Comparison of ENCODE assay signal across 10 mouse cellular contexts in the genomic region with DNA sequence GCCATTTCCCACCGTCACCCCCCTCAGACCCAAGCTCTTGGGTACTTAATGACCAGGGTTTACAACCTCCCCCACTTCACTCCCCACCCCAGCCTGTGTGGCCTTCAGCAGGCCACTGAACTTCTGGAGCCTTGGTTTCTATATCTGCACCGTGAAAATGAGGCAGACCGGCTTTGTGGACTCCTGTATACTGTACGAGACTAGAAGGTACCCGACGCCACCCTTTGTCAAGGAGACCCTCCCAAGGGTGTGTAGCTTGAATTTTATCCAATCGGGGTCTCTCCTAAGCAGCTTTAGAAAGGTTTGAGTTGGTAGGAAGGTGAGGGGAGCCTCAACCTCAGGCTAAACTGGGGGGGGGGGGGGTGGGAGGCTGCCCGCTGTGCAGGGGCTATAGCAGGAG. TPM values are rescaled to one million over a fixed set of nuclear protein-coding genes. Genes with fewer than 3 reads are reported as not detected.
A peak's percentile ranks its signal among the peaks of the same experiment; 100 is the strongest.
DNase-seq lines count a peak whose midpoint lies in the region; ATAC-seq lines count a peak whose summit lies in the region.
"Had no signal": no experiment of that assay in that cellular context is flagged by ENCODE, and none has a peak within 500 bp of the region (broad histone marks: within the 10 kb centered on the region; RNA-seq: fewer than 3 reads in every experiment).

No protein-coding gene starts in this region.

- no peak for ATAC-seq in lung, embryonic 16.5 days (ENCODE audit: low read depth)
- no peak for ATAC-seq in forebrain, embryonic 15.5 days (replicated peaks)
- ATAC-seq in limb, embryonic 12.5 days (ENCODE audit: insufficient number of reproducible peaks, insufficient read depth, low FRiP score, low TSS enrichment, low read depth) = no peak
- ATAC-seq in stomach, embryonic 15.5 days (ENCODE audit: insufficient read depth, low FRiP score, low read depth) = peak; percentile 27; the same call in 1 of the 2 replicates

- no peak overlapping the region for H3K27ac ChIP-seq in lung, embryonic 16.5 days (ENCODE audit: low read length)
- no peak overlapping the region for H3K27ac ChIP-seq in forebrain, embryonic 15.5 days (replicated peaks)
- no peak overlapping the region for H3K27ac ChIP-seq in limb, embryonic 12.5 days
- no peak overlapping the region for H3K27ac ChIP-seq in stomach, embryonic 15.5 days
- H3K27ac ChIP-seq: gastrocnemius, adult 2 months; liver, embryonic 15.5 days had no signal

- H3K4me2 ChIP-seq in lung, embryonic 16.5 days (ENCODE audit: low read depth, low read length) = peak overlapping the region; percentile 43
- H3K4me2 ChIP-seq in forebrain, embryonic 15.5 days (replicated peaks) = peak overlapping the region; percentile 26; the same call in 1 of the 2 replicates
- H3K4me2 ChIP-seq in limb, embryonic 12.5 days = peak overlapping the region; percentile 54
- peak overlapping the region; percentile 40 for H3K4me2 ChIP-seq in stomach, embryonic 15.5 days
- H3K4me2 ChIP-seq: liver, embryonic 15.5 days had no signal

- 20% methylated on average over 8 of the region's 8 CpGs for WGBS in lung, embryonic 16.5 days
- WGBS in forebrain, embryonic 15.5 days = 22% methylated on average over 8 of the region's 8 CpGs
- WGBS in limb, embryonic 12.5 days = 13% methylated on average over 8 of the region's 8 CpGs
- WGBS in stomach, embryonic 15.5 days = 25% methylated on average over 8 of the region's 8 CpGs

- no peak for DNase-seq in lung, postnatal 36 days
- DNase-seq in cerebellum, adult 9-10 months = no peak
- DNase-seq in layer of hippocampus, postnatal 14 days (ENCODE audit: low spot score in 2 of 2) = no peak
- DNase-seq in urinary bladder, postnatal 14 days (ENCODE audit: low spot score) = no peak
- DNase-seq: gastrocnemius, adult 2 months had no signal

- no peaks in the 10 kb centered on the region for H3K9me3 ChIP-seq in lung, embryonic 16.5 days (ENCODE audit: control insufficient read depth, low read length)
- H3K9me3 ChIP-seq in forebrain, embryonic 15.5 days = no peaks in the 10 kb centered on the region
- no peaks in the 10 kb centered on the region for H3K9me3 ChIP-seq in limb, embryonic 12.5 days
- no peaks in the 10 kb centered on the region for H3K9me3 ChIP-seq in stomach, embryonic 15.5 days
- H3K9me3 ChIP-seq: liver, embryonic 15.5 days had no signal

- H3K4me3 ChIP-seq in lung, embryonic 16.5 days (ENCODE audit: low read length) = peak overlapping the region; percentile 16; the same call in 1 of the 2 replicates
- H3K4me3 ChIP-seq in forebrain, embryonic 15.5 days = no peak overlapping the region
- H3K4me3 ChIP-seq in limb, embryonic 12.5 days (replicated peaks) = peak overlapping the region; percentile 24
- 0 out of 2 replicates have a peak overlapping the region, but pooled peaks have one; percentile 7 for H3K4me3 ChIP-seq in stomach, embryonic 15.5 days (replicated peaks)
- H3K4me3 ChIP-seq: gastrocnemius, adult 2 months; liver, embryonic 15.5 days had no signal

- H3K9ac ChIP-seq in lung, embryonic 16.5 days (ENCODE audit: low read length) = no peak overlapping the region
- no peak overlapping the region for H3K9ac ChIP-seq in forebrain, embryonic 15.5 days (replicated peaks)
- H3K9ac ChIP-seq in limb, embryonic 12.5 days (replicated peaks) = 0 out of 2 replicates have a peak overlapping the region, but pooled peaks have one; percentile 42
- H3K9ac ChIP-seq in stomach, embryonic 15.5 days = no peak overlapping the region
- H3K9ac ChIP-seq: liver, embryonic 15.5 days had no signal

- peaks cover 12% of the 10 kb centered on the region for H3K4me1 ChIP-seq in lung, embryonic 16.5 days (replicated peaks; ENCODE audit: control insufficient read depth, insufficient read depth, low read length)
- peaks cover 32% of the 10 kb centered on the region for H3K4me1 ChIP-seq in forebrain, embryonic 15.5 days
- H3K4me1 ChIP-seq in limb, embryonic 12.5 days (replicated peaks) = peaks cover 28% of the 10 kb centered on the region
- peaks cover 11% of the 10 kb centered on the region for H3K4me1 ChIP-seq in stomach, embryonic 15.5 days
- H3K4me1 ChIP-seq: liver, embryonic 15.5 days had no signal

- no peaks in the 10 kb centered on the region for H3K36me3 ChIP-seq in lung, embryonic 16.5 days (ENCODE audit: control insufficient read depth, insufficient read depth, low read length)
- no peaks in the 10 kb centered on the region for H3K36me3 ChIP-seq in forebrain, embryonic 15.5 days
- no peaks in the 10 kb centered on the region for H3K36me3 ChIP-seq in limb, embryonic 12.5 days
- H3K36me3 ChIP-seq in stomach, embryonic 15.5 days = no peaks in the 10 kb centered on the region
- H3K36me3 ChIP-seq: liver, embryonic 15.5 days had no signal

- H3K27me3 ChIP-seq in lung, embryonic 16.5 days (ENCODE audit: control insufficient read depth, insufficient read depth, low read depth, low read length) = peaks cover 7% of the 10 kb centered on the region
- H3K27me3 ChIP-seq in forebrain, embryonic 15.5 days = peaks cover 60% of the 10 kb centered on the region
- H3K27me3 ChIP-seq in limb, embryonic 12.5 days = peaks cover 57% of the 10 kb centered on the region
- no peaks in the 10 kb centered on the region for H3K27me3 ChIP-seq in stomach, embryonic 15.5 days (replicated peaks)

RNA-seq across cellular contexts. Expression of a gene that starts 55.2 kb away (rescaled TPM):
- 8.1 and 11.4 TPM in 2 replicates for polyA plus RNA-seq in lung, embryonic 16.5 days (2015; fragmentation: Nextera tagmentation; extraction: Ambion mirVana)
- 12.3 and 14.3 TPM in 2 replicates for polyA plus RNA-seq in forebrain, embryonic 15.5 days (2015; fragmentation: Nextera tagmentation; extraction: Ambion mirVana)
- 9.4 and 10.7 TPM in 2 replicates for polyA plus RNA-seq in limb, embryonic 12.5 days (2016; fragmentation: Nextera tagmentation; extraction: Ambion mirVana)
- 14.5 and 15.5 TPM in 2 replicates for polyA plus RNA-seq in stomach, embryonic 15.5 days (2015; fragmentation: Nextera tagmentation; extraction: Ambion mirVana)
- total RNA-seq in layer of hippocampus, postnatal 14 days (2021) = 1 to 10 TPM; 7.1 to 8.0 TPM
